Mouse (Mus musculus) liver, embryonic 16.5 days (tissue): Measurements from ENCODE around the gene Bcl2l1. TPM values are rescaled to one million over a fixed set of nuclear protein-coding genes. Genes with fewer than 3 reads are reported as not detected.
A peak's percentile ranks its signal among the peaks of the same experiment; 100 is the strongest.

Experiments
- ATAC-seq: fragments of 200-750 bp; cut with Nextera tagmentation; 2 replicates; pipeline ENCODE4 v1.8.0; 2017; ENCODE audit warnings: low read depth, mild to moderate bottlenecking, moderate number of reproducible peaks, moderate library complexity
- H3K27ac ChIP-seq: fragments of 300-500 bp; sonication (generic); 2 replicates; pipeline ENCODE4 v1.5.1; 2014; ENCODE audit warnings: mild to moderate bottlenecking, low read length
- H3K27me3 ChIP-seq: fragments of 300-500 bp; sonication (generic); 2 replicates; pipeline ENCODE4 v1.6.1; 2014; ENCODE audit warnings: low read depth, low read length, mixed read lengths; ENCODE audit not compliant: control insufficient read depth, insufficient read depth
- H3K36me3 ChIP-seq: fragments of 300-500 bp; sonication (generic); 2 replicates; pipeline ENCODE4 v1.6.1; 2014; ENCODE audit warnings: mild to moderate bottlenecking; ENCODE audit not compliant: control insufficient read depth, insufficient read depth
- H3K4me1 ChIP-seq: fragments of 300-500 bp; sonication (generic); 2 replicates; pipeline ENCODE4 v1.6.1; 2014; ENCODE audit warnings: low read depth, low read length, mixed read lengths; ENCODE audit not compliant: control insufficient read depth
- H3K4me2 ChIP-seq: fragments of 300-500 bp; sonication (generic); 2 replicates; pipeline ENCODE4 v1.6.1; 2014; ENCODE audit warnings: low read depth, low read length, mixed read lengths
- H3K4me3 ChIP-seq: fragments of 300-500 bp; sonication (generic); 2 replicates; pipeline ENCODE4 v1.5.1; 2014; ENCODE audit warnings: low read depth, mild to moderate bottlenecking, low read length
- H3K9ac ChIP-seq: fragments of 300-500 bp; sonication (generic); 2 replicates; pipeline ENCODE4 v1.6.1; 2014; ENCODE audit warnings: low read depth, low read length
- H3K9me3 ChIP-seq: fragments of 300-500 bp; sonication (generic); replicated peaks from 2 replicates; pipeline ENCODE4 v1.6.1; 2016; ENCODE audit warnings: low read length; ENCODE audit not compliant: control insufficient read depth
- WGBS: fragments of 180-500 bp; shearing (Covaris S2); extraction: QIAGEN DNeasy Blood & Tissue Kit; methylation state at CpG from one replicate; pipeline ENCODE4 v1.1.7; 2014; ENCODE audit not compliant: insufficient replicate concordance; 5-methylcytosine and 5-hydroxymethylcytosine counted together
- polyA plus RNA-seq: library from polyadenylated mRNA; unstranded; fragments of >200 nt; fragmentation: Nextera tagmentation; extraction: Ambion mirVana; gene quantifications from 2 replicates; pipeline ENCODE4 v1.2.1, GENCODE M21; 2015

The Bcl2l1 gene
- polyA plus RNA-seq, 1 experiment from 2014 or later, result 241 TPM

GRCm38 (mm10) chr2:152741153-152742041 lies 90.1 kb downstream of the Bcl2l1 start:
- Histone ChIP-seq H3K4me1 (peaks cover 60% of the 10 kb centered on the region), H3K4me3 (no peak overlapping the region), H3K4me2 (peak overlapping the region; percentile 28), H3K27ac (peak overlapping the region; percentile 76), H3K9ac (peak overlapping the region; percentile 23; the same call in 1 of the 2 replicates), H3K27me3 (no peaks in the 10 kb centered on the region), H3K9me3 (no peaks in the 10 kb centered on the region), H3K36me3 (no peaks in the 10 kb centered on the region)
- WGBS, result 7% methylated on average over 14 of the region's 14 CpGs
- ATAC-seq, result peak; percentile 19

GRCm38 (mm10) chr2:152740490-152740889 lies 91.0 kb downstream of the Bcl2l1 start:
- Histone ChIP-seq H3K36me3 (no peaks in the 10 kb centered on the region), H3K9me3 (no peaks in the 10 kb centered on the region), H3K27ac (peak overlapping the region; percentile 83), H3K4me3 (no peak overlapping the region), H3K4me1 (peaks cover 65% of the 10 kb centered on the region), H3K4me2 (no peak overlapping the region), H3K27me3 (peaks cover 6% of the 10 kb centered on the region), H3K9ac (no peak overlapping the region)
- 61% methylated on average over 5 of the region's 5 CpGs for WGBS
- ATAC-seq, result no peak

GRCm38 (mm10) chr2:152739842-152740260 lies 91.7 kb downstream of the Bcl2l1 start:
- peak; percentile 68 for ATAC-seq
- 0% methylated on average over 3 of the region's 3 CpGs for WGBS
- 0 out of 2 replicates have a peak overlapping the region, but pooled peaks have one; percentile 8 for H3K9ac ChIP-seq
- H3K36me3 ChIP-seq, result no peaks in the 10 kb centered on the region
- no peaks in the 10 kb centered on the region for H3K9me3 ChIP-seq
- H3K4me1 ChIP-seq, result peaks cover 72% of the 10 kb centered on the region
- H3K4me3 ChIP-seq, result peak overlapping the region; percentile 63
- peak overlapping the region; percentile 83 for H3K27ac ChIP-seq
- peaks cover 13% of the 10 kb centered on the region for H3K27me3 ChIP-seq
- peak overlapping the region; percentile 98 for H3K4me2 ChIP-seq

GRCm38 (mm10) chr2:152739031-152739841 lies 92.3 kb downstream of the Bcl2l1 start:
- Histone ChIP-seq H3K4me3 (peak overlapping the region; percentile 63), H3K27me3 (peaks cover 17% of the 10 kb centered on the region), H3K9me3 (no peaks in the 10 kb centered on the region), H3K4me1 (peaks cover 76% of the 10 kb centered on the region), H3K27ac (peak overlapping the region; percentile 83), H3K4me2 (peak overlapping the region; percentile 98), H3K36me3 (no peaks in the 10 kb centered on the region), H3K9ac (peak overlapping the region; percentile 41; the same call in 1 of the 2 replicates)
- ATAC-seq, result peak; percentile 62
- under 1% methylated on average over 36 of the region's 36 CpGs for WGBS

- WGBS, result 54% methylated on average over 2 of the region's 2 CpGs
- peak overlapping the region; percentile 83 for H3K27ac ChIP-seq
- H3K36me3 ChIP-seq, result no peaks in the 10 kb centered on the region
- H3K4me2 ChIP-seq, result peak overlapping the region; percentile 98
- no peak for ATAC-seq
- H3K4me1 ChIP-seq, result peaks cover 76% of the 10 kb centered on the region
- H3K9me3 ChIP-seq, result no peaks in the 10 kb centered on the region
- H3K27me3 ChIP-seq, result peaks cover 17% of the 10 kb centered on the region
- peak overlapping the region; percentile 63 for H3K4me3 ChIP-seq
- peak overlapping the region; percentile 68; the same call in 1 of the 2 replicates for H3K9ac ChIP-seq
Observed at GRCm38 (mm10) chr2:152738341-152738740, 93.2 kb downstream of the Bcl2l1 start.

- Histone ChIP-seq H3K27me3 (peaks cover 17% of the 10 kb centered on the region), H3K4me1 (peaks cover 76% of the 10 kb centered on the region), H3K36me3 (no peaks in the 10 kb centered on the region), H3K9ac (peak overlapping the region; percentile 68), H3K27ac (peak overlapping the region; percentile 83), H3K4me3 (peak overlapping the region; percentile 63), H3K4me2 (peak overlapping the region; percentile 98), H3K9me3 (no peaks in the 10 kb centered on the region)
- no peak for ATAC-seq
- 13% methylated on average over 10 of the region's 10 CpGs for WGBS
Observed at GRCm38 (mm10) chr2:152737306-152738221, 94.0 kb downstream of the Bcl2l1 start.

GRCm38 (mm10) chr2:152736748-152737147 lies 94.8 kb downstream of the Bcl2l1 start:
- Histone ChIP-seq H3K27me3 (peaks cover 17% of the 10 kb centered on the region), H3K36me3 (no peaks in the 10 kb centered on the region), H3K9me3 (no peaks in the 10 kb centered on the region), H3K9ac (peak overlapping the region; percentile 68), H3K4me1 (peaks cover 69% of the 10 kb centered on the region), H3K4me2 (peak overlapping the region; percentile 98), H3K4me3 (peak overlapping the region; percentile 63), H3K27ac (peak overlapping the region; percentile 83)
- WGBS, result 0% methylated on average over 22 of the region's 22 CpGs
- ATAC-seq, result no peak

- Histone ChIP-seq H3K27me3 (peaks cover 17% of the 10 kb centered on the region), H3K4me3 (peak within 1 kb of the TSS; percentile 63), H3K4me2 (peak within 1 kb of the TSS; percentile 98), H3K36me3 (no peaks in the 10 kb centered on the region), H3K9ac (peak within 1 kb of the TSS; percentile 68), H3K4me1 (peaks cover 63% of the 10 kb centered on the region), H3K27ac (peak within 1 kb of the TSS; percentile 83), H3K9me3 (no peaks in the 10 kb centered on the region)
- WGBS, result 0% methylated on average over 28 of the region's 28 CpGs
- peak; percentile 73 for ATAC-seq
Observed at GRCm38 (mm10) chr2:152736090-152736601, 95.4 kb downstream of the Bcl2l1 start, which contains the start of gene Id1. Id1 (plus strand) TSS chr2:152736251.
